Mouse (Mus musculus) ovary, postnatal 14 days (tissue): ENCODE measurements at regions not wholly inside any gene's neighbourhood (a gene's known extent, or its start where the extent isn't known, plus 50 kb on each side); places are given as distances from the start of the nearest gene placed in this dataset.
A peak's percentile ranks its signal among the peaks of the same experiment; 100 is the strongest.
"Not testable (repeated sequence)": the region's sequence is repeated elsewhere in the genome, so short reads cannot be mapped to it uniquely, and the experiment has no call there.

Experiments used
- DNase-seq: peaks from one replicate; pipeline ENCODE4 v3.0.0; 2022; ENCODE audit warnings: low spot score

GRCm38 (mm10) chr8:39833251-39833650, 841.6 kb upstream of the Adam24 start:
- DNase-seq = no peak

DNA sequence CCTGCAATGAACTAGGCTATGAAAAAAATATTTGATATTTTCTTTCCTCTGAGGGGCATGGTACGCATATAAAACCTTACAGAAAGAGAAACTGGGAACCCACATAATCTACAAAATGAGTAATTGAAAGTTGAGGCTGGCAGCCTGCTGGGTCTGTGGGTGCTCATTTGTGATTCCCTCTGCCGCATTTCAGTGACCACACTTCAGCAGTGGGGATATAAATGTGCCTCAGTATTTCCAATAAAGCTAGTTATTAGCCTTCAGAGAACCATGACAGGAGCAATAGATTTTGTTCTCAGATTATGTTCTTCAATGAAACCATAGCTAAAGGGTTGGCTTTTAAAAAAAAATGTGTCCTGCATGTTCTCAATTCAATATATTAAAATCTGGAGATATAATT, 828.0 kb upstream of the Adam24 start:
- no peak for DNase-seq

DNA sequence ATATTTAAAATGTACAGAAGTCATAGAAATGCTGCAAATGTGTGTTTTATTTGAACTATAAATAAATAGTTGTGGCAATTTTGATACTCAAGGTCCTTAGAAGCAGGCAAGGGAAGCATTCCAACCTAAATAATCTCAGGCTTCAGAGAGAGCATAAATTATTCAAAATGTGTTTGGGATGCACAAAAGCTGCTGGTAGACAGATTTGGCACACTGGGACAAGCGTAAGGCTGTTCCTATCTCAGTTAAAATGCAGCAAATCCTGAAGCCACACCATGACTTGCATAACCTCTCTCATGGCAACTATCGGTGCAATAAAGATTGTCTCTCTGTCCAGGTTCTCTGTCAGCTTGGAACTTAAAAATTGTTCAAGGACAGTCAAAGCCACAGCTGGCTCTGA, 812.3 kb upstream of the Adam24 start:
- no peak for DNase-seq

- DNase-seq = no peak
These were observed 772.6 kb upstream of the Adam24 start for GRCm38 (mm10) chr8:39902251-39902650.

DNA sequence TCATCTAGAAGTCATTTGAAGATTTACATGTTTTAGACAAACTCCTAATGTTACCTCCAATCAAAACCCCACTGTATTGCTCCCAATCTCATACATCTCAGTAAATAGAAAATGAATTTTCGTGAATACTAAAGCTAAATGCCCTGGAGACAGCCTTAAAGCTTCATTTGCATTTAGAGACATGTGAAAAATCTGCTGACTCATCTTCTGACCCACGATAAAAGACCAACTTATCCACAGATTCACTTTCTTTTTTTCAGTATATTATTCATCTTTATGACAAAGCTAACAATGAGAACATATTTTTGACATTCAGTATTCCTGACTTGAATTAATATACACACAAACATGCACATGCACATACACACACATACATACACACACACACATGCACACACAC, 762.0 kb upstream of the Adam24 start:
- no peak for DNase-seq

DNA sequence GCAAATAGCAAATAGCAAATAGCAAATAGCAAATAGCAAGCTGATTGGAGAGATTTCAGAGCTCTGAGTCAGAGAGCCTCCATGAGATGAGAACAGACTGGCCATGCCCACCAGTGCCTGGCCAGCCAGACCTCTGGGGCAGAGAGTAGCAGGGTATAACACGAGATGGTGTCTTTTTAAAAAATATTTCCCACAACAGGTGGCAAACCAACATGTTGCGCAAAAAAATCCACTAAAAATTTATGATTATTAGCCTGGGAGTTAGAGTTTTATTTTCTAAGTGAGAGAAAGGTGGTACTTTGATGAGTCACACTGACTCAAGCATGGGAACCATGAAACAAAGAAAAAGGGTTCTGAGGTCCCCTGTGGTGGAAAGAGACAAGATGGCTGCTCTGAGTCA, 753.5 kb upstream of the Adam24 start:
- DNase-seq = no peak

- DNase-seq = no peak
These were observed 751.1 kb upstream of the Adam24 start for GRCm38 (mm10) chr8:39923741-39924140.

DNA sequence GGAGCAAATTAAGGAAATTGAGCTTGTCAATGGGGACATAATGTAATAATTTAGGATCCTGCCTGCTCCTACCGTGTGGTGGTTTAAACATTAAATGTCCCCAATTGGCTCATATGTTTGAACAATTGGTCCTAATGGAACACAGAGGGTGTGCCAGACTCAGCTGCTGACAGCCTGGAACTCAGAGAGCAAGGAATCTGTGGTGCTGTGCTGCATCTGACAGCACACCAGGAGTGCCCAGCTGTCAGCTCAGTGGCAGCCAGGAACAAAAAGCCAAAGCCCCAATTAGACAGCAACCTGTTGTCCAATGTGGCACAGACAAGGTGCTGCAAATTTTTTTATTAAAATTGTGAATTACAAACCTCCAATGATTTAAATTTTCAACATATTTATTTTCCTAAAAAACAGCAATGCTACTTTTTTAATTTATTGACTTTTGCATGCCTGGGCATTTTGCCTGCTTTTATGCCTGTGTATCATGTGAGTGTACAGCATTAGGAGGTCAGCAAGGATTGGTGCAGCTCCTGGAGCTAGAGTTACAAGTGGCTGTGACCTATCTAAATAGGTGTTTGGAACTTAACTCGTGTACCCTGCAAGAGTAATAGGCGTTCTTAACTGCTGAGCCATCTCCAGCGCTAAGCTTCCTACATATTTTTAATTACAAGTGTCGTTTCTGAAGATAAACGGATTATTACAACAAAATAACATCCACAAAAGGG, 724.5 kb upstream of the Adam24 start:
- no peak for DNase-seq

- DNase-seq = no peak
These were observed 720.4 kb upstream of the Adam24 start for GRCm38 (mm10) chr8:39954497-39954896.

GRCm38 (mm10) chr8:39954924-39955323, 720.0 kb upstream of the Adam24 start:
- no peak for DNase-seq

GRCm38 (mm10) chr8:40005207-40005837, 669.6 kb upstream of the Adam24 start:
- DNase-seq = no peak

DNA sequence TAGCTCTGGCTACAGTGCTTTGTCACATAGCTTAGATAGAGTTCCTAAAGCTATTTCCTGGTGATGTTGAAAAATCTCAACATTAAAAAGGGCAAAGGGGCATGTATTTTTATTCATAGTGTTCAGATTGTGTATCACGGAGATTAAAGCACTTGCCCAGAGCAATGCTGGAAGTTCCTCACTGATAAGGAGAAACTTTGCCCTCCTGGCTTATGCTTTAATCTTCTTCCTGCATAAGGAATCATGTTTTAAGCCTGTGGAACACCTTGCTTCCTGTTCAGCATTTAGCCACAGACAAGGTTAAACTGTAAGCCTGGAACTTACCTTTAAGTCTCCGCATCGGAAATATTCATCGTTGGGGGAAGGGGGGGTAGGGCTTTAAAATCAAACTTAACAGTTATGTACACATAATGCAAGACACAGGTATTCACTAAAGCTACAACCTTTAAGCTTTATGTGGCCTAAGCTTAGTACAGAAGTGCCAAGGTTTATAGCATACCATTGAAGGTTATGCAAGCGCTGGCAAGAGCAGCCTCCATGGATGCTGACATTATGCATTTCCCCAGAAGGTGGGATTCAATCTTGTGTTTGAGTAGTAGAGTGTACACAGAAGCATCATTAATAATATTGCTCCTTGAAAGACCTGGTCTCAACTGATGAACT, 655.5 kb upstream of the Adam24 start:
- DNase-seq = no peak

GRCm38 (mm10) chr8:40064145-40064544, 610.7 kb upstream of the Adam24 start:
- DNase-seq = no peak

DNA sequence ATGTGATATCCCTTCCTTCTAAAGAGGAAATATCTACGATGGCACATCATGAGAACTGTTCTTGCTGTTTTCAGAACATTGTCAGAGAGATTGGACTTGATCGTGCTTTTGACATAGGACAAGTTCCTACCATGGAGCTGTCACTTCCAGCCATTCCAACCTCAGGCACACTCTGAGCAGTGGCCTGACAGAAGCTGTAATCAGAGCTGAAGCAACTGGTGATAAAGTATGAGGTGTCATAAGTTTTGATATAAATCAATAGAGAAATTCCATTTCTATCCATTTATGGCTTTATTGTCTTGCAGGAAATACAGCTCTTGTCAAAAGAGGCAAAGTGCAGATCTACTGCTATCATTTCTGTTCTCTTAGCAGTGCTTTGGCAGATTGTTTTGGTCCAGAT, 603.7 kb upstream of the Adam24 start:
- DNase-seq = no peak

DNA sequence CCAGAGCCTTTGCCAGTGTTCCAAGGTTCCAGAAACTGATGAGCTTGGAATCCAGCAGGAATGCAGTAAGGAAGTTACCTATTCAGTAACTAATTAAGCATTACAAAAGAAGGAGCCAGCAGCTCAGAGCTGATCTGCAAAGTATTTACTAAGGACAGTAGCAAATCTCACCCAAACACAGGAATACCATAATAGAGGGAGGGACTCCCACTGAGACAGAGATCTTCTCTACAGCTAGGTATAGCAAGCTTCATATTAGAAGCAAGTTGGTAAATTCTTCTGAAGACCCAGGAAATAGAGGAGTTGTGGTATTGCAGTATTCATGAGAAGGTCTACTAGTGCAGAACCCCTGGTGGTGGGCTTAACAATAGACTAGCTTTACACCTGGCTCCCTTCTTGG, 593.9 kb upstream of the Adam24 start:
- not testable (repeated sequence) for DNase-seq

- no peak for DNase-seq
These were observed 590.7 kb upstream of the Adam24 start for GRCm38 (mm10) chr8:40084129-40084528.

DNA sequence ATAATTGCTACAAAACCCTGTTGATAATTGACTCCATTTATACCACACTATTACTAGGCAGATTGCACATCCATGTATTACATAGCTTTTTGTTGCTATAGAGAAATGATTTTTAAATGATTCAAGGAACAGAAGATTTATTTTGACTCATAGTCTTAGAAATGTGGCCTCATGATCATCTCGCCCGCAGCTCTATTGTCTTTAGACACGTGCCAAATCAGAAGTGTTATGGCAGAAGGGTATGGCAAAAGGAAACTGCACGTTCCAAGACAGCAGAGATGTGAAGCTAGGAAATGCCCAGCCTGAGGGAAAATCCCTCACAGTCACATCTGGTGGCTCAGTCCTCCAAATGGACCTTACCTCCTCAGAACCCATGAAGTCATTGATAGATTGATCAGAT, 585.5 kb upstream of the Adam24 start:
- no peak for DNase-seq

DNA sequence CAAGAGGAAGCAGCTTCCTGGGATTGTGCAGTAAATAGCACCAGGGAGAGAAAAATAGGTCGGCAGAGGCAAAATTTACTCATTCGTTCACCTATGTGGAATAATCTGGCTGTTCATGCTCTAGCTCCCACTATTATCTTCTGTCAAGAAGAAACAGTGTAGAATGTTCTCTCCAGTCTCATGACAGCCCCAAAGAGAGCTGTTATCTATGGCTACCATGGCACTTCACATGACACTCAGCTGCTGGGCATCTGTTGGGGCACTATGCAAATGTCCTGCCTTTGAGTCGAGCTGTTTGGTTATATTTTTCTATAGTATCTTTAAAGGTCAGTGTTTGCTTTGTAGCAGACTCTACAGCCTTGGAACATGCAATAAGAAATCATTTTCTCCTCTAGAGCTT, 550.5 kb upstream of the Adam24 start:
- no peak for DNase-seq

DNA sequence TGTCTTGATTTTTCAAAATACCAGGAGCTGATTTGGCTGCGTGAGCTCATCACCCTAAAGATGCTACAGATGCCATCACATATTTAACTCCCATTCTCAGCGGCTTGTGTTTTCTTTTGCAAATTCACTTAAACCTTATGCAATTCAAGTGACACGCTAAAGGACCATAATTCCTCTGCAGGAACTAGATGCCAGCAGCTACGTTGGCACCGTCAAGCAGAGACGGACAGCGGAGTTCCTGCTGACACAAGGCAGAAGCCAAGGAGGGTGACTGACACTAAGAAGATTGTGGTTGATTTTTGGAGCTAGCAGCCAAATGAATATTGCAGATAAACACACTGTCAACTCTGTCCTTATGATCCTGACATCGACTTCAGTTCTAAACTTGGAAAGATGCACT, 547.7 kb upstream of the Adam24 start:
- DNase-seq = no peak

DNA sequence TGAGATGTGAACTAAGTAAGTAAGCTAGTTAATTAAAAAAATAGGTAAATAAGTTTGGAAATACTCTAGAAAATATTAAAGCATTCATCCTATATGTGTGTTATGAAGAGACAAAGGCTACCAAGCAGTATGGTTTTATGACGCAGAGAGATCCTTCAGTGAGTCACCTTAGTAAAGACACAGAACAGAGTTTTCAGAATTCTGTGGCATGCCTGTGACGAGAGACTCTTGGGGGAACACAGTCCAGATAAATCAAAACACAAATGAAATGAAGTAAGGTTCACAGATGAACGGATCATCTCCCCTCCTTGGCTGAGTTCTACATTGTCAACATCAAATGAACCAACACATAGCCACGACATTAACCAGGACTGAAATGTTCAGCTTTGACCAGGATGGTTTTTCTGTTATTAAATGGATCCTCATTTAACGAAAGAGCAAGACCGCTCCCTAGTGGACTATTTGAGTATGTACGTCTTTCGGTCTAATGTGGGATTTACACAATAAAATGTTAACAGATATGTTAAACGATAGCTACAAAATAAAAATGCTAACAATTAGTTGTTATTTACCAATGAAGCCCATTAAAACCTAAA, 542.1 kb upstream of the Adam24 start:
- peak; percentile 1 for DNase-seq

DNA sequence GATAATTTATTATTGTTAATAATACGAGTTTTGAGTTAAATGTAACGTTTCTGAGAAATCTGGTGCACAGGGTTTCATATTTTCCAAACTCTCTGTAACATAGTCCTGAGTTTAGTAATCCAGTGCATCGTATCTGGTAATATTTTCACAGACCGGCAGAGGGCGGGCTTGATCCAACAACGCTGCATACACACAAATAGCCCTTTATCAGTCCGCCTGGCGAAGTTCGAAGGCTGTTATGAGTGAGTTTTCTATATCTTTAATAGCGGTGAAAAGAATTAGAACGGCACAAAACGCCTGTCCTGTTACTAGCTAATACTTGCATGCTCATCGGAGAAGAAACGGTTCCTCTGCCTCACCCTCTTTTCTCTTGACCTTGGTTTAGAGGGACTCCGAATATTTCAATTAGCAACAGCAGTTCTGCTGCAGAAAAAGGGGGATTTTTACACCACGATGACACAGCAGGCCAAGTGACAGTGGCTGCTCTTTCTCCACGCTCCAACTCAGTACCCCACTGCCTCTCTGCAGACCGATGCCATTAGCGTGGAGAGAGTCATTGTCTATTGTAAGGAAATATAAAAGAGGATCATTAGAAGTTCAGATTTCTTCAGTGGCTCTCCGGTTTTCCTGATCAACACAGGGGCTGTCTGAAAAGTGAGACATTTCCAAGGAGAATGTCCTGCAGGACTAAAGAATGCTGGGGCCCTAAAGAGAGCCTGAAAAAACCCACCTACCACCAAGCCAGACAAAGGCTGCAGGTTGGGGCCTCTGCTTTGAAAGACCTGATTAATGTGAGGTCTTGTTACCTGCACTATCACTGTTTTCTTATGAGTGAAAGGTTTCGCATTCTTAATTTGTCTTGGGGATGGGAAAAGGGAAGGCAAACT, 523.7 kb upstream of the Adam24 start:
- peak; percentile 51 for DNase-seq

DNA sequence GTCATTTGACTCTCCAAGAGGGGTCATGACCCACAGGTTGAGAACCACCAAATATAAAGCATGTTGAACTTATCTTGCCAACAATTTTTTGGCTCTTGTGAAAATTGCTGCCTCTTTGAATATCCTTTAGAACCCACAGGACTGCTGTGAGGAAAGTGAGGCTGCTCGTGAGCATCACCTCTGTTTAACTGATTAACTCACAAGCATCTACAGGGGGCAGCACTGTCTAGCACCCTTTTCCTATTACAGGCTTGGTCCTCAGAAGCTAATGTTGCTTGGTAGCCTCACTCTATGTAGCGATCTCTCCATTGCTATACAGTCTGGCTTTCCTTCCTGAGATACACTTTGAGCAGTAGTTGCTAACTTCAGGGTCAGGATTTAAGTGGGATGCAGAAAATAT, 522.4 kb upstream of the Adam24 start:
- DNase-seq = no peak
